Mouse (Mus musculus) embryonic facial prominence, embryonic 12.5 days (tissue): ENCODE measurements at regions not wholly inside any gene's neighbourhood (a gene's known extent, or its start where the extent isn't known, plus 50 kb on each side); places are given as distances from the start of the nearest gene placed in this dataset.
A peak's percentile ranks its signal among the peaks of the same experiment; 100 is the strongest.

Experiments
- ATAC-seq: fragments of 200-750 bp; cut with Nextera tagmentation; 2 replicates; pipeline ENCODE4 v1.8.0; 2017; ENCODE audit not compliant: insufficient number of reproducible peaks, insufficient read depth, low FRiP score, low TSS enrichment
- H3K27ac ChIP-seq: fragments of 300-500 bp; sonication (generic); 2 replicates; pipeline ENCODE4 v1.5.1; 2016; ENCODE audit warnings: mild to moderate bottlenecking
- H3K27me3 ChIP-seq: fragments of 300-500 bp; sonication (generic); 2 replicates; pipeline ENCODE4 v1.6.1; 2016; ENCODE audit warnings: mild to moderate bottlenecking, moderate library complexity
- H3K36me3 ChIP-seq: fragments of 300-500 bp; sonication (generic); 2 replicates; pipeline ENCODE4 v1.6.1; 2016; ENCODE audit warnings: mild to moderate bottlenecking
- H3K4me1 ChIP-seq: fragments of 300-500 bp; sonication (generic); 2 replicates; pipeline ENCODE4 v1.6.1; 2016
- H3K4me2 ChIP-seq: fragments of 300-500 bp; sonication (generic); replicated peaks from 2 replicates; pipeline ENCODE4 v1.6.1; 2016; ENCODE audit warnings: mild to moderate bottlenecking, moderate library complexity
- H3K4me3 ChIP-seq: fragments of 300-500 bp; sonication (generic); 2 replicates; pipeline ENCODE4 v1.5.1; 2016; ENCODE audit warnings: mild to moderate bottlenecking
- H3K9ac ChIP-seq: fragments of 300-500 bp; sonication (generic); 2 replicates; pipeline ENCODE4 v1.6.1; 2016; ENCODE audit warnings: mild to moderate bottlenecking, moderate library complexity
- H3K9me3 ChIP-seq: fragments of 300-500 bp; sonication (generic); 2 replicates; pipeline ENCODE4 v1.6.1; 2016; ENCODE audit warnings: mild to moderate bottlenecking, moderate library complexity
- WGBS: fragments of 180-500 bp; shearing (Covaris S2); methylation state at CpG from one replicate; pipeline ENCODE4 v1.1.7; 2016; 5-methylcytosine and 5-hydroxymethylcytosine counted together

DNA sequence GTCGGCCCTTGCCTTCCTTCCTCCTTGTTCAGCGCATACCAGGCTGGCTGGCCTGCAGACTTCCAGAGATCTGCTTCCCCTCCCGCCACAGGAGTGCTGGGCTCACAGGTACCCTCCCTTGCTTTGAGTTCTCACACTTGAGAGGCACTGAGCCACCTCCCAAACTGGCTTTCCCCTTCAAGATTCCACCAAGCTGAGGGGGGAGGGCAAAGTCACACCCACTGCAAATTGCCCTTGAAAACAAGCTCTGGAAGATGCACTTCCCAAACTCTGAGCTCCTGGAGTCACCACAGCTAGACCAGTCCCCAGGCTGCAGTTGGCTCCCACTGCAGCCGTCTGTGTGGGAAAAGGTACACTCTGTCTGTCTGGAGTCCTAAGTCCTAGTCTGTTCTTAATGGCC is 142.1 kb upstream of the Slc22a12 start:
- no peak for ATAC-seq
- H3K9me3 ChIP-seq: no peaks in the 10 kb centered on the region
- H3K9ac ChIP-seq: no peak overlapping the region
- no peaks in the 10 kb centered on the region for H3K27me3 ChIP-seq
- no peak overlapping the region for H3K4me2 ChIP-seq
- no peaks in the 10 kb centered on the region for H3K4me1 ChIP-seq
- WGBS: 40% methylated on average over 4 of the region's 4 CpGs
- H3K4me3 ChIP-seq: no peak overlapping the region
- no peak overlapping the region for H3K27ac ChIP-seq
- no peaks in the 10 kb centered on the region for H3K36me3 ChIP-seq

DNA sequence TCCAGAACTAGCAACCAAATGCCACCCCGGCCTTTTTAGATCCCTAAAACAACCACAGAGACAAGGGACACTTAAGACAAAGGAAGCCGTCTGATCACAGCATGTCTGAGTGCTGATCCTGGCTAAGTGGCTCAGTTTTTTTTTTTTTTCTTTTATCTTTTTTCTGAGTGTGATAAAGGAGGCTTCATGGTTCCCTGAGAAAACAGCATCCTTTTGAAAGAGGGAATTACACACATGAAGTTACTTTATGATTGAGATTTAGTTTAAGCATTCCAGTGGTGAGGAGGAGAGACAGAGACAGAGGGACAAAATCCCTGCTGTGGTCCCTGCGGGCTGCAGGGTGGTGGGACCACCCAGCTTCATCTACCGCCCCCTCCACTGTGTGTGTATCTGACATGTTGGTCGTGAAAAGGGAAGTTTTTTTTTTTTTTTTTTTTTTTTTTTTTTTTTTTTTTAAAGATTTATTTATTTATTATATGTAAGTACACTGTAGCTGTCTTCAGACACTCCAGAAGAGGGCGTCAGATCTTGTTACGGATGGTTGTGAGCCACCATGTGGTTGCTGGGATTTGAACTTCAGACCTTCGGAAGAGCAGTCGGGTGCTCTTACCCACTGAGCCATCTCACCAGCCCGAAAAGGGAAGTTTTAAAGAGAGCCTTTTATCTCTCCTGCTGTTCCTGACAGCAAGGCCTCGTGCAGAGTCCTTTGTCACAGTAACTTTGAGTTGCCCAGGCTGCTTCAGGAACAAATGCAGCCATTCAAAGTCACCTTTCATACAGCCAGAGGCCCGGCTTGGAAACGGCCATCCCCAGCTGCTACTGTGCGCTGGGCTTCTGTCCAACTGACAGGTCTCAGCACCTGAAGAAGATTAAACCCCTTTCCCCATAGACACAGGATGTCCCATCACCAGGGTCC is 136.8 kb upstream of the Slc22a12 start:
- WGBS: 36% methylated on average over 13 of the region's 14 CpGs
- H3K27ac ChIP-seq: no peak overlapping the region

DNA sequence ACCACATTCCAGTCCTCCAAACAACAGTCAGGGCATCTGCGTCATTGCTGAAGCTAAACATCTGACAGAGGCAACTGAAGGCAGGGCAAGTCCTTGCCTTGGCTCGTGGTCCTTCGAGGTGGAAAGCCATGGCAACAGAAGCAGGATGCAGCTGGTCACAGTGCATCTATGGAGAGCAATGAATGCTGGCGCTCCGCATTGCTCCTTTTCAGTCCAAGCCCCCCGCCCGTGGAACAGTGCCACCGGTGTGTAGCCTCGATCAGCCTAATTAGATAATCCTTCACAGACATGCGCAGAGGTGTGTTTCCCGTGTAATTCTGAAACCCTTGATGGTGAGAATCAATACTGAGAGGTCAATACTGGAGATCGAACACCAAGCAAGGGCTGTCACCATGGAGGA is 134.7 kb upstream of the Slc22a12 start:
- H3K9me3 ChIP-seq: no peaks in the 10 kb centered on the region
- H3K4me3 ChIP-seq: no peak overlapping the region
- no peaks in the 10 kb centered on the region for H3K36me3 ChIP-seq
- 65% methylated on average over 12 of the region's 12 CpGs for WGBS
- no peak for ATAC-seq
- no peak overlapping the region for H3K9ac ChIP-seq
- H3K27ac ChIP-seq: no peak overlapping the region
- no peaks in the 10 kb centered on the region for H3K4me1 ChIP-seq
- no peaks in the 10 kb centered on the region for H3K27me3 ChIP-seq
- H3K4me2 ChIP-seq: no peak overlapping the region

More for the DNA sequence above, 136.8 kb upstream of the Slc22a12 start:
- no peak overlapping the region for H3K4me2 ChIP-seq
- no peaks in the 10 kb centered on the region for H3K36me3 ChIP-seq
- no peak for ATAC-seq
- H3K4me1 ChIP-seq: no peaks in the 10 kb centered on the region
- H3K27me3 ChIP-seq: no peaks in the 10 kb centered on the region
- H3K4me3 ChIP-seq: no peak overlapping the region
- H3K9ac ChIP-seq: no peak overlapping the region
- no peaks in the 10 kb centered on the region for H3K9me3 ChIP-seq

DNA sequence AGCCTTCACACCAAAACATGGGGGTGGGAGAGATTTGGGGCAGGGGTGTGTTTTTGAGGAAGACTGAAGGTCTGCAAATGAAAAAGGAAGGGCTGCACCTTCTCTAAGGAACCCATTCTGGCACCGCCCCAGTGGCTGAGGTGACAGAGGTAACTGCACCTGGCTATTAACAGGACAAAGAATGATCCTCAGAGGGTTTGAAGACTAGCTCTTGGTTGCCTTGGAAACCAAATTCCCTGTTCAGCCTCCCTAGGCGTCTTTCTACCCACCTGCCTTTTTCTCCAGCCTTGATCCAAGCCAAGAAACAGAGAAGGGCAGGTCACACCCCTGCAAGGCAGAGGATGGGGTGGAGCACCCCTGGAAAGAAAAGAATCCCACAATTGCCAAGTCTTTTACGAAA is 132.8 kb upstream of the Slc22a12 start:
- no peak overlapping the region for H3K27ac ChIP-seq
- no peak overlapping the region for H3K4me3 ChIP-seq
- H3K4me2 ChIP-seq: no peak overlapping the region
- no peaks in the 10 kb centered on the region for H3K27me3 ChIP-seq
- WGBS: 36% methylated on average over 3 of the region's 3 CpGs
- H3K4me1 ChIP-seq: no peaks in the 10 kb centered on the region
- no peaks in the 10 kb centered on the region for H3K36me3 ChIP-seq
- H3K9me3 ChIP-seq: no peaks in the 10 kb centered on the region
- ATAC-seq: no peak
- no peak overlapping the region for H3K9ac ChIP-seq

DNA sequence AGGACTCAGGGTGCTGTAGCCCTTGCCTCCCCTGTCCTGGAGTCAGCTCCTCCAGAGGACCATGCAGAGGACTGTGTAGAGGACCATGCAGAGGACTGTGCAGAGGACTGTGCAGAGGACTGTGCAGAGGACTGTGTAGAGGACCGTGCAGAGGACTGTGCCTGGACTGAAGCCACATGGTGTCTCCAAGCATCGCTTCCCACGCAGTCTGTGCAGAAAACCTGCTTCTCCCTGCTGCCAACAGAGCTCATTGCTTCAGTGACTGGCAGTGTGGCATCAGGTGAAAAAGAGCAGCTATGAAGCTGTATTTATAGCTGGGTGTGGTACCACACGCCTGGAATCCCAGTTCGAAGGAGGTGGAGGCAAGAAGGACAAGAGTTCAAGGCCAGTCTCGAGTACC is 128.9 kb upstream of the Slc22a12 start:
- no peak overlapping the region for H3K27ac ChIP-seq
- no peak overlapping the region for H3K4me2 ChIP-seq
- 87% methylated on average over 6 of the region's 6 CpGs for WGBS
- H3K36me3 ChIP-seq: no peaks in the 10 kb centered on the region
- H3K27me3 ChIP-seq: no peaks in the 10 kb centered on the region
- no peak for ATAC-seq
- no peaks in the 10 kb centered on the region for H3K4me1 ChIP-seq
- no peak overlapping the region for H3K4me3 ChIP-seq
- no peak overlapping the region for H3K9ac ChIP-seq
- H3K9me3 ChIP-seq: no peaks in the 10 kb centered on the region

DNA sequence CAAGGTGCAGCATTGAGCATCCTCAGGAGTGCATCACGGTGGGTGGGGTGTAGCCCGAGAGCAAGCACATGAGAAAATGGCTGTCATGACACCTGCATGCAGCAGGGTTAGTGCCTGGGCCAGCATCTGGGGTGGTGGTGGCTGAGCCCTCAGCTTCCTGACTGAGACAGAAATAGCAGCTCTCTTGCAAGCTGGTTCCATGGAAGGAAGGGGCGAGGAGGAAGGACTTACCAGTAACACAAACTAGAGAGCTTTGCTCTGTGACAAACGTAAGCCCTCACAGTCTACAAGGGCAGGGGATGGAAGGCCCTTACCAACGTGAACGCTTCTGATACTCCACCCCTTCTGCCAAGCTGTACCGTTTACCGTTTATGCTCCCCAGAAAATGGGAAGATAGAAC is 127.0 kb upstream of the Slc22a12 start:
- Histone ChIP-seq H3K9me3 (no peaks in the 10 kb centered on the region), H3K27ac (no peak overlapping the region), H3K36me3 (no peaks in the 10 kb centered on the region), H3K4me1 (no peaks in the 10 kb centered on the region), H3K4me2 (no peak overlapping the region), H3K4me3 (no peak overlapping the region), H3K27me3 (no peaks in the 10 kb centered on the region), H3K9ac (no peak overlapping the region)
- ATAC-seq: no peak
- WGBS: 73% methylated on average over 8 of the region's 8 CpGs

DNA sequence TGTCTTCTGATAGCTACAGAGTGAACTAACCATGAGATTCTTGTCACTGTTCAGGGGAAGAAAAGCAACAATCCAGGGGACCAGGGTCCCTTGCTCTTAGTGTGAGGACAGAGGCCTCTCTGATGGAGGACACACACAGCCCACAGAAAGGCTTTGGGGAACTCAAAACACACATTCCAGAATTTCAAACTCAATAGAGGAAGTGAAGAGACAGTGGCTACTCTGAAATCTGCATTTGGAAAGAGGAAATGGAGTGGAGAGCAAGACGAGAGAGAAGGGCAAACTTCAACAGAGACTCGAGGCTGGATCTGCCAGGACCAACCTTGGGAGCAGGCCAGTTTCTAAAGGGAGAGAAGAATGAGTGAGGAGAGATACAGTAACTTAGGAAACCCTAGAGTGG is 125.7 kb upstream of the Slc22a12 start:
- no peaks in the 10 kb centered on the region for H3K4me1 ChIP-seq
- no peak overlapping the region for H3K4me3 ChIP-seq
- WGBS: 56% methylated on average over 2 of the region's 2 CpGs
- no peak overlapping the region for H3K4me2 ChIP-seq
- no peak overlapping the region for H3K9ac ChIP-seq
- H3K36me3 ChIP-seq: no peaks in the 10 kb centered on the region
- H3K27me3 ChIP-seq: no peaks in the 10 kb centered on the region
- ATAC-seq: no peak
- H3K27ac ChIP-seq: no peak overlapping the region
- no peaks in the 10 kb centered on the region for H3K9me3 ChIP-seq

DNA sequence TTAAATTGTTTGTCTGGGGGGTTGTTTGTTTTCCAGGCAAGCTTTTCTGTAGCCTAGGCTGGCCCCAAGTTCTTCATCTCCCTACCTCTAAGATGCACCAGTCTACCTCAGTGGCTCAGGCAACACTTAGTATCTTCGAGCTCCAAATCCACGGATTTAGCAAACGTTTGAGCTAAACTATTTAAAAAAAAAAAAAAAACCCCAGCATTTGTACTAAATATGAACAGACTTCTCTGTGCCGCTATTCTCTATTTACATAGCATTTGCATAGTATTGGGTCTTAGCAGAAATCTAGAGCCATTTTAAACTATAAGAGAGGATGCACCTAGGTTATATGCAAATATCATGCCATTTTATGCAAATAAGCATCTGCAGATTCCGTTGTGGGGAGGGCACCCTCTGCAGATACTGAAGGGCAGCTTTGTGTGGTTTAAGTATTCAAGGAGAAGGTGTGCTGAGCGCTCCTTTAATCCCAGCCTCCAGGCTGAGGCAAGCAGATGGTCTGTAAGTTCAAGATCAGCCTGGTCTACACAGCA is 123.4 kb upstream of the Slc22a12 start:
- no peaks in the 10 kb centered on the region for H3K36me3 ChIP-seq
- no peak for ATAC-seq
- H3K4me3 ChIP-seq: no peak overlapping the region
- H3K9me3 ChIP-seq: no peaks in the 10 kb centered on the region
- WGBS: 75% methylated on average over 6 of the region's 6 CpGs
- no peak overlapping the region for H3K9ac ChIP-seq
- no peak overlapping the region for H3K4me2 ChIP-seq
- H3K4me1 ChIP-seq: no peaks in the 10 kb centered on the region
- no peak overlapping the region for H3K27ac ChIP-seq
- no peaks in the 10 kb centered on the region for H3K27me3 ChIP-seq

DNA sequence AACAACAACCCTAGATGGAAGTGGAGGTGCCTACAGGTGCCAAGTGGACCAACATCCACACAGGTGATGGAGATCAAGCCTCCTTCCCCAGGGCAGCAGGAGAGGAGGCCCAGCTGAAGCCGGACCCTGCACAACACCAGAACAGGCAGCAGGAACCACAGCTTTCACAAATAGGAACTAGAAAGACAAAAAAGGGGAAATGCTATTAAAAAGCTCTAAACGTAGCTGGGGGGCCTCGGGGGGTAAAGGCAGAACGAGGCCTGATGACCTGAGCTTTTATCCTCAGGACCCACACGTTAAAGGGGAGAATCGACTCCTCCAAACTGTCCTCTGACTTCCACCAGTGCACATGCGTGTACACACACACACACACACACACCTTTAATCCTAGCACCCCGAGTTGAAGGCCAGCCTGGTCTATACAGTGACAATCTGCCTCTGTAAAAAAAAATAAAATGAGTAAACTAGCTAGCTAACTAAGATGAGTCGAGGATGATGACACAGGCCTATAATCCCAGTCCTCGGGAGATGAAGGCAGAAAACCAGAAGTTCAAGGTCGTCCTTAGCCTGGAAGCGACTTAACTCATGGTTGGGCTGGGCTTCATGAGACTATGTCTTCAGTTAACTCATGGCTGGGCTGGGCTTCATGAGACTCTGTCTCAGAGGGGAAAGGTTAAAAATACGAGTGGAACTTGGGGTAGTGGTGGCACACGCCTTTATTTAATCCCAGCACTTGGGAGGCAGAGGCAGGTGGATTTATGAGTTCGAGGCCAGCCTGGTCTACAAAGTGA is 122.6 kb upstream of the Slc22a12 start:
- ATAC-seq: no peak
- Histone ChIP-seq H3K9ac (no peak overlapping the region), H3K4me1 (no peaks in the 10 kb centered on the region), H3K27ac (no peak overlapping the region), H3K27me3 (no peaks in the 10 kb centered on the region), H3K4me3 (no peak overlapping the region), H3K9me3 (no peaks in the 10 kb centered on the region), H3K4me2 (no peak overlapping the region), H3K36me3 (no peaks in the 10 kb centered on the region)
- 71% methylated on average over 15 of the region's 15 CpGs for WGBS

DNA sequence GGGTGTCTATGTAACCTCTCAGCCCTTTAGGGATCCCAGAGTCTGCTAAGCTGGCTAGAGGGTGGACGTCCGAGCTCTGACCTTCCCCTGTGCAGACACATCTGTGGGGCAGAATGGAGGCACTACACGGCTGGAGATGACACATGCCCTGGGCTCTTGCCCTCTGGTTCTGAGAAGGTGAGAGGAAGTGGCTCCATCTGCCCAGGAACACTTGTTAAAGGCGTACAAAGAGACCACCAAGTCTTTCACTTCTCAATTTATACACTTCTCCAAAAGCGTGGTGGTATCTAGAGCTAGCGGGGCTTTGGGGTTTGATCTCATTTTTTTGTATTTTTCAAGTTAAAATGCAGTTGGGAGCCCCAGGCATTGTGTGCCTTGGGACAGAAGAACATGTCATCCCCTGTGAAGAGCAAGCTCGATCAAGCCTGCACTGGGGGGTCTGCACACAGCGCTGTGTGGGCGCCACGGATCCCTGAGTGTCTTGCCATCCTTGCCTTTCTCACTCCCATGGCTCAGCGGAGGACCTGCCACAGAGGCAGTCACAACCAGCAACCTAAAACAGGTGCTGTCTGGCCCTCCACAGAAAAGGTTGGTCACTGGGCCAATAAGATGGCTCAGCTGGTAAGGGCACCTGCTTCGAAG is 121.6 kb upstream of the Slc22a12 start:
- H3K27me3 ChIP-seq: no peaks in the 10 kb centered on the region
- H3K4me3 ChIP-seq: no peak overlapping the region
- H3K9ac ChIP-seq: no peak overlapping the region
- H3K4me1 ChIP-seq: no peaks in the 10 kb centered on the region
- no peak for ATAC-seq
- whole genome bisulfite sequencing: 79% methylated on average over 12 of the region's 12 CpGs
- no peaks in the 10 kb centered on the region for H3K36me3 ChIP-seq
- H3K9me3 ChIP-seq: no peaks in the 10 kb centered on the region
- no peak overlapping the region for H3K4me2 ChIP-seq
- no peak overlapping the region for H3K27ac ChIP-seq

DNA sequence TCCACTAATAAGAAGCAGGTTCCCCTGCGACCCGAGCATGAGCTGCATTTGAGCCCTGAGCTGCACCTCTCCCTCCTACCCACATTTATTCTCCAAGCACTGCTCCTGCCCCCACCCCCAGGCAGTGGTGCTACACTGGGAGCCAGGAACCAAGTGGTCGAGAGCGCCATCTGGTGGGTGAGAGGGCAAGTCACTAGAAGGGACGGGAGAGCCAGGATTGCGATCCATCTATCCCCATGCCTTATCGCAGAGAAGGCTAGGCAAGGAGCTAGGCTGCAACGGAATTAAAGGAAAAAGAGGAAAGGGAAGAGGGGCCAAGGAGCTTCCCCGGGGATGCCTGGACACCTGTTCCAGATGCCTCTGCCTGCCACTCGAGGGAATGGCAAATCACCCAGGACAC is 120.6 kb upstream of the Slc22a12 start:
- H3K4me2 ChIP-seq: no peak overlapping the region
- no peak overlapping the region for H3K27ac ChIP-seq
- H3K4me1 ChIP-seq: no peaks in the 10 kb centered on the region
- 5% methylated on average over 10 of the region's 10 CpGs for WGBS
- no peak overlapping the region for H3K9ac ChIP-seq
- ATAC-seq: peak; percentile 52; the same call in 1 of the 2 replicates
- no peaks in the 10 kb centered on the region for H3K27me3 ChIP-seq
- no peaks in the 10 kb centered on the region for H3K36me3 ChIP-seq
- H3K9me3 ChIP-seq: no peaks in the 10 kb centered on the region
- no peak overlapping the region for H3K4me3 ChIP-seq
